Mouse (Mus musculus) heart, postnatal 10 days (tissue): ENCODE measurements around the gene Vps4a. TPM values are rescaled to one million over a fixed set of nuclear protein-coding genes. Genes with fewer than 3 reads are reported as not detected.
"Not testable (repeated sequence)": the region's sequence is repeated elsewhere in the genome, so short reads cannot be mapped to it uniquely, and the experiment has no call there.

ENCODE experiments used
- DNase-seq, 2 experiments: peaks; one replicate each; pipeline ENCODE4 v3.0.0; 2021
- intact Hi-C: fragments of 180-260 bp; cut with DNase I; formaldehyde crosslinking; loops from one replicate; pipeline ENCODE4 v1.15.1; 2025
- total RNA-seq, 2 experiments: library from RNA; stranded (reverse); gene quantifications; 2 replicates each; pipeline ENCODE4 v1.2.3; 2021

Vps4a gene
- total RNA-seq = 10 to 100 TPM; 59.8 to 61.4 TPM

- intact Hi-C loops = loop anchor here (2.0 kb wide), 1 partner anchor 18 kb away; the partner anchor contains the start of gene Pdf
- DNase-seq = peak; percentile 97 to 98
These were observed at the start of gene Vps4a for GRCm38 (mm10) chr8:107030650-107031576. Vps4a (plus strand) TSS chr8:107031222.

- intact Hi-C loops = no loop called here
- no peak for DNase-seq
These were observed 45.6 kb upstream of the Vps4a start for GRCm38 (mm10) chr8:106985404-106985821.

GRCm38 (mm10) chr8:106985951-106986350 is 45.1 kb upstream of the Vps4a start:
- intact Hi-C loops = no loop called here
- no peak for DNase-seq

GRCm38 (mm10) chr8:106987557-106987956 is 43.5 kb upstream of the Vps4a start:
- intact Hi-C loops = no loop called here
- DNase-seq = peak in 1 of 2 experiments; percentile 22

- intact Hi-C loops = no loop called here
- no peak for DNase-seq
These were observed 39.6 kb upstream of the Vps4a start for GRCm38 (mm10) chr8:106991393-106991792.

GRCm38 (mm10) chr8:106996339-106996738 is 34.7 kb upstream of the Vps4a start:
- intact Hi-C loops = loop anchor here (2.0 kb wide), 1 partner anchor 64 kb away; no protein-coding TSS in a partner anchor
- DNase-seq = not testable (repeated sequence)

GRCm38 (mm10) chr8:106997416-106997815 is 33.6 kb upstream of the Vps4a start:
- intact Hi-C loops = loop anchor here (2.0 kb wide), 1 partner anchor 65 kb away; no protein-coding TSS in a partner anchor
- no peak for DNase-seq

GRCm38 (mm10) chr8:106999068-106999467 is 32.0 kb upstream of the Vps4a start:
- DNase-seq = peak; percentile 73 to 75
- intact Hi-C loops = no loop called here

- intact Hi-C loops = loop anchor here (1.0 to 5.0 kb wide), 3 partner anchors 74 to 285 kb away; no protein-coding TSS in a partner anchor
These were observed 28.5 kb upstream of the Vps4a start for GRCm38 (mm10) chr8:107002532-107002931.

GRCm38 (mm10) chr8:107007795-107008194 is 23.2 kb upstream of the Vps4a start:
- intact Hi-C loops = no loop called here
- no peak for DNase-seq

More at GRCm38 (mm10) chr8:107002532-107002931, 28.5 kb upstream of the Vps4a start:
- peak; percentile 92 to 95 for DNase-seq

GRCm38 (mm10) chr8:107012666-107013065 is 18.4 kb upstream of the Vps4a start:
- intact Hi-C loops = no loop called here

GRCm38 (mm10) chr8:107014915-107015314 is 16.1 kb upstream of the Vps4a start:
- DNase-seq = peak; percentile 34 to 37
- intact Hi-C loops = no loop called here

More at GRCm38 (mm10) chr8:107012666-107013065, 18.4 kb upstream of the Vps4a start:
- no peak for DNase-seq

GRCm38 (mm10) chr8:107023479-107023878 is 7.5 kb upstream of the Vps4a start:
- intact Hi-C loops = no loop called here

GRCm38 (mm10) chr8:107029310-107029709 is 1.7 kb upstream of the Vps4a start:
- intact Hi-C loops = no loop called here
- no peak for DNase-seq

More at GRCm38 (mm10) chr8:107023479-107023878, 7.5 kb upstream of the Vps4a start:
- no peak for DNase-seq

- intact Hi-C loops = loop anchor here (2.0 kb wide), 1 partner anchor 19 kb away; the partner anchor contains the start of gene Pdf
- DNase-seq = no peak
These were observed 964 bp upstream of the Vps4a start for GRCm38 (mm10) chr8:107030058-107030457.

- DNase-seq = no peak
- intact Hi-C loops = loop anchor here (2.0 kb wide), 1 partner anchor 17 kb away; the partner anchor contains the start of gene Pdf
These were observed 612 bp downstream of the Vps4a start for GRCm38 (mm10) chr8:107031577-107032090.

- DNase-seq, intact Hi-C loops: not testable (repeated sequence)
These were observed 2.6 kb downstream of the Vps4a start for GRCm38 (mm10) chr8:107033609-107034008.

GRCm38 (mm10) chr8:107035641-107036040 is 4.6 kb downstream of the Vps4a start:
- intact Hi-C loops = no loop called here

GRCm38 (mm10) chr8:107036626-107037025 is 5.6 kb downstream of the Vps4a start:
- DNase-seq = peak in 1 of 2 experiments; percentile 31
- intact Hi-C loops = no loop called here

More at GRCm38 (mm10) chr8:107035641-107036040, 4.6 kb downstream of the Vps4a start:
- DNase-seq = no peak

- no peak for DNase-seq
- intact Hi-C loops = no loop called here
These were observed 9.6 kb downstream of the Vps4a start for GRCm38 (mm10) chr8:107040632-107041031.

GRCm38 (mm10) chr8:107045478-107045877 is 14.5 kb downstream of the Vps4a start:
- intact Hi-C loops = no loop called here
- DNase-seq = no peak
